Mouse (Mus musculus) liver, embryonic 13.5 days (tissue): ENCODE measurements around the gene Gm20431. TPM values are rescaled to one million over a fixed set of nuclear protein-coding genes. Genes with fewer than 3 reads are reported as not detected.

Experiments
- ATAC-seq: fragments of 200-750 bp; cut with Nextera tagmentation; 2 replicates; pipeline ENCODE4 v1.8.0; 2017; ENCODE audit warnings: low read depth, mild to moderate bottlenecking, moderate number of reproducible peaks, moderate library complexity
- DNase-seq: peaks from one replicate; pipeline ENCODE4 v3.0.0; 2022
- H3K27ac ChIP-seq: fragments of 300-500 bp; sonication (generic); 2 replicates; pipeline ENCODE4 v1.5.1; 2015; ENCODE audit warnings: moderate library complexity, mild to moderate bottlenecking, inconsistent platforms
- H3K27me3 ChIP-seq: fragments of 300-500 bp; sonication (generic); 2 replicates; pipeline ENCODE4 v1.6.1; 2015; ENCODE audit warnings: mild to moderate bottlenecking, inconsistent platforms
- H3K36me3 ChIP-seq: fragments of 300-500 bp; sonication (generic); 2 replicates; pipeline ENCODE4 v1.6.1; 2015; ENCODE audit warnings: mild to moderate bottlenecking, inconsistent platforms
- H3K4me1 ChIP-seq: fragments of 300-500 bp; sonication (generic); replicated peaks from 2 replicates; pipeline ENCODE4 v1.6.1; 2015; ENCODE audit warnings: inconsistent platforms
- H3K4me2 ChIP-seq: fragments of 300-500 bp; sonication (generic); 2 replicates; pipeline ENCODE4 v1.6.1; 2015; ENCODE audit warnings: inconsistent platforms, mild to moderate bottlenecking, moderate library complexity
- H3K4me3 ChIP-seq: fragments of 300-500 bp; sonication (generic); replicated peaks from 2 replicates; pipeline ENCODE4 v1.5.1; 2015; ENCODE audit warnings: mild to moderate bottlenecking, inconsistent platforms
- H3K9ac ChIP-seq: fragments of 300-500 bp; sonication (generic); 2 replicates; pipeline ENCODE4 v1.6.1; 2015; ENCODE audit warnings: mild to moderate bottlenecking, inconsistent platforms
- H3K9me3 ChIP-seq: fragments of 300-500 bp; sonication (generic); replicated peaks from 2 replicates; pipeline ENCODE4 v1.6.1; 2016; ENCODE audit warnings: inconsistent platforms
- WGBS: fragments of 180-500 bp; shearing (Covaris S2); methylation state at CpG from one replicate; pipeline ENCODE4 v1.1.7; 2015; ENCODE audit not compliant: insufficient replicate concordance; 5-methylcytosine and 5-hydroxymethylcytosine counted together
- polyA plus RNA-seq: library from polyadenylated mRNA; unstranded; fragments of >200 nt; fragmentation: Nextera tagmentation; extraction: Ambion mirVana; gene quantifications from 2 replicates; pipeline ENCODE4 v1.2.1, GENCODE M21; 2015

Gm20431 gene
- polyA plus RNA-seq, result 2.9 TPM in 1 of 2 replicates, not detected in the other

GRCm38 (mm10) chr2:167661270-167662203 lies at the start of gene Gm20431:
Gene Gm20431, minus strand, starts transcription at chr2:167661496.
- H3K9me3 ChIP-seq, result no peaks in the 10 kb centered on the region
- peaks cover 20% of the 10 kb centered on the region; the same call in 1 of the 2 replicates for H3K27me3 ChIP-seq
- no peaks in the 10 kb centered on the region; the same call in 1 of the 2 replicates for H3K36me3 ChIP-seq
- peak; percentile 95 for ATAC-seq
- peak within 1 kb of the TSS; percentile 95 for H3K9ac ChIP-seq
- peak; percentile 92 for DNase-seq
- H3K27ac ChIP-seq, result peak within 1 kb of the TSS; percentile 84
- H3K4me2 ChIP-seq, result peak within 1 kb of the TSS; percentile 97
- peaks cover 56% of the 10 kb centered on the region for H3K4me1 ChIP-seq
- under 1% methylated on average over 109 of the region's 110 CpGs for WGBS
- H3K4me3 ChIP-seq, result peak within 1 kb of the TSS; percentile 86

GRCm38 (mm10) chr2:167710574-167710973 lies 49.3 kb upstream of the Gm20431 start:
- Histone ChIP-seq H3K9me3 (no peaks in the 10 kb centered on the region), H3K4me3 (no peak overlapping the region), H3K27ac (no peak overlapping the region; the same call in 1 of the 2 replicates), H3K9ac (no peak overlapping the region), H3K27me3 (no peaks in the 10 kb centered on the region), H3K4me1 (peaks cover 16% of the 10 kb centered on the region), H3K36me3 (no peaks in the 10 kb centered on the region), H3K4me2 (no peak overlapping the region)
- DNase-seq (no peak), ATAC-seq (no peak)
- 28% methylated on average over 6 of the region's 6 CpGs for WGBS

- Histone ChIP-seq H3K9ac (no peak overlapping the region), H3K36me3 (no peaks in the 10 kb centered on the region), H3K27ac (no peak overlapping the region; the same call in 1 of the 2 replicates), H3K4me3 (no peak overlapping the region), H3K27me3 (no peaks in the 10 kb centered on the region), H3K9me3 (no peaks in the 10 kb centered on the region), H3K4me1 (peaks cover 16% of the 10 kb centered on the region), H3K4me2 (no peak overlapping the region)
- DNase-seq, result no peak
- ATAC-seq, result no peak
- 40% methylated on average over 6 of the region's 6 CpGs for WGBS
Observed at GRCm38 (mm10) chr2:167709969-167710368, 48.7 kb upstream of the Gm20431 start.

- Histone ChIP-seq H3K27me3 (no peaks in the 10 kb centered on the region), H3K27ac (no peak overlapping the region), H3K9me3 (no peaks in the 10 kb centered on the region), H3K4me3 (no peak overlapping the region), H3K4me2 (no peak overlapping the region), H3K4me1 (peaks cover 14% of the 10 kb centered on the region), H3K9ac (no peak overlapping the region), H3K36me3 (no peaks in the 10 kb centered on the region)
- ATAC-seq (no peak), DNase-seq (no peak)
- WGBS, result 60% methylated on average over 15 of the region's 15 CpGs
Observed at GRCm38 (mm10) chr2:167708373-167708772, 47.1 kb upstream of the Gm20431 start.

- no peaks in the 10 kb centered on the region for H3K9me3 ChIP-seq
- peaks cover 12% of the 10 kb centered on the region for H3K4me1 ChIP-seq
- H3K4me2 ChIP-seq, result no peak overlapping the region
- no peak overlapping the region for H3K9ac ChIP-seq
- H3K27ac ChIP-seq, result no peak overlapping the region
- WGBS, result 70% methylated on average over 11 of the region's 11 CpGs
- ATAC-seq (no peak), DNase-seq (no peak)
- H3K4me3 ChIP-seq, result no peak overlapping the region
- no peaks in the 10 kb centered on the region for H3K27me3 ChIP-seq
- no peaks in the 10 kb centered on the region for H3K36me3 ChIP-seq
Observed at GRCm38 (mm10) chr2:167706183-167706939, 45.1 kb upstream of the Gm20431 start.

GRCm38 (mm10) chr2:167704409-167704808 lies 43.1 kb upstream of the Gm20431 start:
- no peak overlapping the region for H3K27ac ChIP-seq

GRCm38 (mm10) chr2:167702126-167702525 lies 40.8 kb upstream of the Gm20431 start:
- H3K27ac ChIP-seq, result no peak overlapping the region
- peaks cover 11% of the 10 kb centered on the region for H3K4me1 ChIP-seq
- DNase-seq, result no peak
- no peaks in the 10 kb centered on the region for H3K36me3 ChIP-seq
- no peak overlapping the region for H3K4me3 ChIP-seq
- ATAC-seq, result no peak
- H3K27me3 ChIP-seq, result no peaks in the 10 kb centered on the region
- H3K9ac ChIP-seq, result no peak overlapping the region
- H3K4me2 ChIP-seq, result no peak overlapping the region
- H3K9me3 ChIP-seq, result no peaks in the 10 kb centered on the region
- 53% methylated on average over 6 of the region's 6 CpGs for WGBS

More at GRCm38 (mm10) chr2:167704409-167704808, 43.1 kb upstream of the Gm20431 start:
- no peak for ATAC-seq
- Histone ChIP-seq H3K4me1 (no peaks in the 10 kb centered on the region), H3K4me2 (no peak overlapping the region), H3K27me3 (no peaks in the 10 kb centered on the region), H3K4me3 (no peak overlapping the region), H3K9me3 (no peaks in the 10 kb centered on the region), H3K9ac (no peak overlapping the region), H3K36me3 (no peaks in the 10 kb centered on the region)
- no peak for DNase-seq
- WGBS, result 73% methylated on average over 4 of the region's 4 CpGs

- Histone ChIP-seq H3K27me3 (no peaks in the 10 kb centered on the region), H3K27ac (no peak overlapping the region), H3K9me3 (no peaks in the 10 kb centered on the region), H3K4me3 (no peak overlapping the region), H3K4me1 (peaks cover 11% of the 10 kb centered on the region), H3K4me2 (no peak overlapping the region), H3K36me3 (no peaks in the 10 kb centered on the region), H3K9ac (no peak overlapping the region)
- DNase-seq, result no peak
- no peak for ATAC-seq
- WGBS, result 44% methylated on average over 5 of the region's 5 CpGs
Observed at GRCm38 (mm10) chr2:167701472-167701871, 40.2 kb upstream of the Gm20431 start.

GRCm38 (mm10) chr2:167700018-167700417 lies 38.7 kb upstream of the Gm20431 start:
- Histone ChIP-seq H3K27me3 (no peaks in the 10 kb centered on the region), H3K27ac (no peak overlapping the region), H3K36me3 (no peaks in the 10 kb centered on the region), H3K4me2 (no peak overlapping the region), H3K4me1 (peaks cover 11% of the 10 kb centered on the region), H3K4me3 (no peak overlapping the region), H3K9ac (no peak overlapping the region), H3K9me3 (no peaks in the 10 kb centered on the region)
- WGBS, result 58% methylated on average over 5 of the region's 5 CpGs
- no peak for ATAC-seq
- DNase-seq, result no peak

- peaks cover 2% of the 10 kb centered on the region; the same call in 1 of the 2 replicates for H3K27me3 ChIP-seq
- peak overlapping the region; percentile 39 for H3K4me3 ChIP-seq
Observed at GRCm38 (mm10) chr2:167697902-167698301, 36.6 kb upstream of the Gm20431 start.

GRCm38 (mm10) chr2:167696143-167696542 lies 34.8 kb upstream of the Gm20431 start:
- no peak overlapping the region for H3K4me2 ChIP-seq
- H3K4me1 ChIP-seq, result peaks cover 23% of the 10 kb centered on the region
- no peaks in the 10 kb centered on the region for H3K36me3 ChIP-seq
- peaks cover 11% of the 10 kb centered on the region for H3K27me3 ChIP-seq
- no peak for DNase-seq
- H3K9me3 ChIP-seq, result no peaks in the 10 kb centered on the region
- no peak overlapping the region for H3K9ac ChIP-seq
- H3K27ac ChIP-seq, result no peak overlapping the region
- 80% methylated on average over 7 of the region's 7 CpGs for WGBS
- H3K4me3 ChIP-seq, result no peak overlapping the region
- no peak for ATAC-seq

More at GRCm38 (mm10) chr2:167697902-167698301, 36.6 kb upstream of the Gm20431 start:
- no peaks in the 10 kb centered on the region for H3K36me3 ChIP-seq
- H3K9me3 ChIP-seq, result no peaks in the 10 kb centered on the region
- peak overlapping the region; percentile 65 for H3K27ac ChIP-seq
- ATAC-seq (peak; percentile 73), DNase-seq (peak; percentile 30)
- H3K4me1 ChIP-seq, result peaks cover 11% of the 10 kb centered on the region
- H3K4me2 ChIP-seq, result peak overlapping the region; percentile 42
- WGBS, result 9% methylated on average over 5 of the region's 5 CpGs
- peak overlapping the region; percentile 46 for H3K9ac ChIP-seq
